Mouse (Mus musculus) liver, postnatal 0 days (tissue): ENCODE data around the gene Ablim1.

Experiments
- CTCF ChIP-seq: sonication (generic); IDR thresholded peaks from 2 replicates; pipeline ENCODE4 v1.5.1; 2016; ENCODE audit warnings: antibody characterized with exemption, low read depth
- EP300 ChIP-seq: IDR thresholded peaks from 2 replicates; pipeline ENCODE4 v1.6.1; 2016; ENCODE audit warnings: antibody characterized with exemption, low read depth, mild to moderate bottlenecking

- no peak for TF ChIP-seq CTCF
- no peak for TF ChIP-seq EP300
Measured at GRCm38 (mm10) chr19:57006841-57007240, 307.9 kb downstream of the Ablim1 start.
